Mouse (Mus musculus): ENCODE data around the gene Sars2. TPM values are rescaled to one million over a fixed set of nuclear protein-coding genes. Genes with fewer than 3 reads are reported as not detected.
"Not testable (repeated sequence)": the region's sequence is repeated elsewhere in the genome, so short reads cannot be mapped to it uniquely, and the experiment has no call there.

Sars2 gene
- total and polyA plus RNA-seq, 3 experiments = 10.5 to 24.9 (median 17.1) TPM

DNA sequence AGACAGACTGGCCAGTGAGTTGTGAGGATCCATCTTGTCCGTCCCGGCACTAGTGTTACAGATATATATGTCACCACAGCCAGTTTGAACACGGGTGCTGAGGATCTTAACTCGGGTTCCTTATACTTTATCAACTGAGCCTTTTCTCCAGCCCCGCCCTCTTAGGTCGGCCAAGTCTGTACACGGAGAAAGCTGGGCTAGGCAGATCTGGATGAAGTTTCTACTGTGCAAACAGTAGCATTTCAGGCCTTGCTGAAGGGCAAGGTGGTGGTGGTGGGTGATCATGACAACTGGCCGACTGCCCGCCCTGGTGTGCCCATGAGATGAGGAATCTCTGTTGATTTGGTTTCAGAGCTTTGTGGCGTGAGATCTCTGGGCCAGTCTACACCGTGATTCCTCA lies 44.5 kb upstream of the Sars2 start:
- no peak for DNase-seq (ENCODE audit: extremely low read depth)
- TF ChIP-seq MAFK (IDR thresholded peaks at IDR 0.05; ENCODE audit: insufficient replicate concordance, low read length) (no peak), MAZ (IDR thresholded peaks at IDR 0.05; ENCODE audit: low read depth, low read length) (no peak), IRF4 (IDR thresholded peaks at IDR 0.05; ENCODE audit: low read depth, low read length) (no peak), TCF12 (IDR thresholded peaks at IDR 0.05; ENCODE audit: low read depth, low read length) (no peak), PAX5 (IDR thresholded peaks at IDR 0.05; ENCODE audit: low read length) (no peak), POLR2A (IDR thresholded peaks at IDR 0.05; ENCODE audit: low read depth, low read length) (no peak), E2F4 (IDR thresholded peaks at IDR 0.05; ENCODE audit: insufficient replicate concordance, low read depth, low read length) (no peak), CTCF (conservative IDR thresholded peaks at IDR 0.05 in 1 of 2, IDR thresholded peaks at IDR 0.05 in 1 of 2; ENCODE audit: low read depth in 2 of 2, low read length in 2 of 2) (no peak), ZMIZ1 (IDR thresholded peaks at IDR 0.05; ENCODE audit: low read depth, low read length) (no peak)
- Histone ChIP-seq H3K4me3 (replicated peaks in 1 of 3; ENCODE audit: low read depth in 2 of 3, low read length in 2 of 3, poor library complexity in 1 of 3) (no peak overlapping the region), H3K9me3 (replicated peaks; ENCODE audit: low read length) (peaks cover 16% of the 10 kb centered on the region), H3K9ac (ENCODE audit: insufficient read depth, low read depth) (no peak overlapping the region), H3K27ac (ENCODE audit: insufficient read depth, low read depth) (no peak overlapping the region), H3K27me3 (replicated peaks) (no peaks in the 10 kb centered on the region), H3K36me3 (replicated peaks in 1 of 2; ENCODE audit: control insufficient read depth in 1 of 2, insufficient read depth in 1 of 2, low read length in 1 of 2) (no peaks in the 10 kb centered on the region), H3K4me1 (ENCODE audit: control insufficient read depth in 1 of 2, insufficient read depth in 2 of 2) (no peaks in the 10 kb centered on the region; a peak in 1 of 4 replicates), H3K4me2 (ENCODE audit: insufficient read depth, low read depth, poor library complexity, severe bottlenecking) (no peak overlapping the region), H3K79me2 (replicated peaks; ENCODE audit: control insufficient read depth, extremely low read depth, insufficient read depth, poor library complexity, severe bottlenecking) (no peaks in the 10 kb centered on the region)
- in situ Hi-C loops (cut with MboI; ENCODE audit: low pct_ligation_motif_present, low pct_unique_long_range_greater_than_20kb, low sequenced_read_pairs) (no loop called here), dilution Hi-C loops (cut with MboI; ENCODE audit: extremely low pct_ligation_motif_present, extremely low pct_unique_long_range_greater_than_20kb, low sequenced_read_pairs) (no loop called here)

DNA sequence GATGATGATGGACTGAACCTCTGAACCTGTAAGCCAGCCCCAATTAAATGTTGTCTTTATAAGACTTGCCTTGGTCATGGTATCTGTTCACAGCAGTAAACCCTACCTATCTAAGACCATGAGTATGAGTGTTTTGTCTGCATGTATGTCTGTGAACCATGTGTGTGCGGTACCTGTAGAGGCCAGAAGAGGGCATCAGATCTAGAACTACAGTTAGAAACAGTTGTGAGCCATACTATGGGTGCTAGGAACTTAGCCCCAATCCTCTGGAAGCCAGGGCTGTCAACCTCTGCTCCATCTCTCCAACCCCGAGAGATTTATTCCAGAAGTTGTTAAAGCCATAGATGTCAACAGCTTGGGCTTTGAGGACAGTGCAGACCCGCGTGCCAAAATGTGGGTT lies 41.5 kb upstream of the Sars2 start:
- H3K9ac ChIP-seq (ENCODE audit: insufficient read depth, low read depth) = no peak overlapping the region
- in situ Hi-C loops (cut with MboI; ENCODE audit: low pct_ligation_motif_present, low pct_unique_long_range_greater_than_20kb, low sequenced_read_pairs) = no loop called here
- H3K27me3 ChIP-seq (replicated peaks) = no peaks in the 10 kb centered on the region
- dilution Hi-C loops (cut with MboI; ENCODE audit: extremely low pct_ligation_motif_present, extremely low pct_unique_long_range_greater_than_20kb, low sequenced_read_pairs) = no loop called here
- DNase-seq (ENCODE audit: extremely low read depth) = no peak
- no peak overlapping the region for H3K4me3 ChIP-seq (replicated peaks in 1 of 3; ENCODE audit: low read depth in 2 of 3, low read length in 2 of 3, poor library complexity in 1 of 3)
- H3K27ac ChIP-seq (ENCODE audit: insufficient read depth, low read depth) = no peak overlapping the region
- no peak overlapping the region for H3K4me2 ChIP-seq (ENCODE audit: insufficient read depth, low read depth, poor library complexity, severe bottlenecking)
- peaks cover 3% of the 10 kb centered on the region for H3K9me3 ChIP-seq (replicated peaks; ENCODE audit: low read length)
- TF ChIP-seq E2F4 (IDR thresholded peaks at IDR 0.05; ENCODE audit: insufficient replicate concordance, low read depth, low read length) (no peak), TCF12 (IDR thresholded peaks at IDR 0.05; ENCODE audit: low read depth, low read length) (no peak), PAX5 (IDR thresholded peaks at IDR 0.05; ENCODE audit: low read length) (no peak), NRF1 (IDR thresholded peaks at IDR 0.05; ENCODE audit: low read depth, low read length) (no peak), MAX (IDR thresholded peaks at IDR 0.05; ENCODE audit: low read length) (no peak), RAD21 (IDR thresholded peaks at IDR 0.05; ENCODE audit: low read depth, low read length) (no peak), SMC3 (IDR thresholded peaks at IDR 0.05; ENCODE audit: low read depth, low read length) (no peak), CTCF (conservative IDR thresholded peaks at IDR 0.05 in 1 of 2, IDR thresholded peaks at IDR 0.05 in 1 of 2; ENCODE audit: low read depth in 2 of 2, low read length in 2 of 2) (no peak), UBTF (IDR thresholded peaks at IDR 0.05; ENCODE audit: low read depth, low read length) (no peak), CHD1 (IDR thresholded peaks at IDR 0.05; ENCODE audit: low read depth, low read length) (no peak), ZKSCAN1 (IDR thresholded peaks at IDR 0.05; ENCODE audit: borderline replicate concordance, low read depth, low read length) (no peak), GABPA (IDR thresholded peaks at IDR 0.05; ENCODE audit: insufficient replicate concordance, low read depth, low read length) (no peak), TBP (conservative IDR thresholded peaks at IDR 0.05; ENCODE audit: low read depth, low read length) (no peak)
- H3K79me2 ChIP-seq (replicated peaks; ENCODE audit: control insufficient read depth, extremely low read depth, insufficient read depth, poor library complexity, severe bottlenecking) = no peaks in the 10 kb centered on the region
- H3K36me3 ChIP-seq (replicated peaks in 1 of 2; ENCODE audit: control insufficient read depth in 1 of 2, insufficient read depth in 1 of 2, low read length in 1 of 2) = no peaks in the 10 kb centered on the region
- peaks cover 0 to 4% of the 10 kb centered on the region in 2 experiments; a peak in 1 of 4 replicates for H3K4me1 ChIP-seq (ENCODE audit: control insufficient read depth in 1 of 2, insufficient read depth in 2 of 2)

DNA sequence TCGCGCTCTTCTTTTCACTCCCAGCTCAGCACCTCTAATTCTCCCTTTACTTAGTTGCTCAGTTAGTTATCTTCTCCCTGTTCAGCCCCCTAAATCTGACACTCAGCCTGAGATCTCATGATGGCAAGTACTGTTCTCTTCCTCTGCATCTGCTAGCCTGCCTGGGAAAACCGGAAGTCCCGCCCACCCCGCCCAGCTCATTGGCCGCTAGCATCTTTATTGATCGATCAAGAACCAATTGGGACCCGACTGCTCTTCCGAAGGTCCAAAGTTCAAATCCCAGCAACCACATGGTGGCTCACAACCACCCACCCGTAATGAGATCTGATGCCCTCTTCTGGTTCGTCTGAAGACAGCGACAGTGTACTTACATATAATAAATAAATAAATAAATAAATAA lies 40.5 kb upstream of the Sars2 start:
- H3K79me2 ChIP-seq (replicated peaks; ENCODE audit: control insufficient read depth, extremely low read depth, insufficient read depth, poor library complexity, severe bottlenecking); H3K9me3 ChIP-seq (replicated peaks; ENCODE audit: low read length); dilution Hi-C loops (cut with MboI; ENCODE audit: extremely low pct_ligation_motif_present, extremely low pct_unique_long_range_greater_than_20kb, low sequenced_read_pairs); H3K27ac ChIP-seq (ENCODE audit: insufficient read depth, low read depth); H3K27me3 ChIP-seq (replicated peaks); H3K9ac ChIP-seq (ENCODE audit: insufficient read depth, low read depth); in situ Hi-C loops (cut with MboI; ENCODE audit: low pct_ligation_motif_present, low pct_unique_long_range_greater_than_20kb, low sequenced_read_pairs); H3K4me3 ChIP-seq (replicated peaks in 1 of 3; ENCODE audit: low read depth in 2 of 3, low read length in 2 of 3, poor library complexity in 1 of 3); H3K4me1 ChIP-seq (ENCODE audit: control insufficient read depth in 1 of 2, insufficient read depth in 2 of 2); H3K4me2 ChIP-seq (ENCODE audit: insufficient read depth, low read depth, poor library complexity, severe bottlenecking); H3K36me3 ChIP-seq (replicated peaks in 1 of 2; ENCODE audit: control insufficient read depth in 1 of 2, insufficient read depth in 1 of 2, low read length in 1 of 2); DNase-seq (ENCODE audit: extremely low read depth): not testable (repeated sequence)

All from CH12.LX (cell line).